Mouse (Mus musculus) adipose tissue, adult 10 weeks (tissue): ENCODE results near the gene Rps25. TPM values are rescaled to one million over a fixed set of nuclear protein-coding genes. Genes with fewer than 3 reads are reported as not detected.

Source experiments
- polyA plus RNA-seq: library from polyadenylated mRNA; stranded (reverse); fragments of 350-450 nt; fragmentation: Illumina TruSeq; extraction: RNeasy Lipid Tissue Mini Kit (QIAGEN cat#74804); gene quantifications from one replicate; pipeline ENCODE4 v1.2.3, GENCODE M21; 2014; ENCODE audit warnings: low read depth, low replicate concordance

Rps25 gene
- 1,387 TPM for polyA plus RNA-seq

DNA sequence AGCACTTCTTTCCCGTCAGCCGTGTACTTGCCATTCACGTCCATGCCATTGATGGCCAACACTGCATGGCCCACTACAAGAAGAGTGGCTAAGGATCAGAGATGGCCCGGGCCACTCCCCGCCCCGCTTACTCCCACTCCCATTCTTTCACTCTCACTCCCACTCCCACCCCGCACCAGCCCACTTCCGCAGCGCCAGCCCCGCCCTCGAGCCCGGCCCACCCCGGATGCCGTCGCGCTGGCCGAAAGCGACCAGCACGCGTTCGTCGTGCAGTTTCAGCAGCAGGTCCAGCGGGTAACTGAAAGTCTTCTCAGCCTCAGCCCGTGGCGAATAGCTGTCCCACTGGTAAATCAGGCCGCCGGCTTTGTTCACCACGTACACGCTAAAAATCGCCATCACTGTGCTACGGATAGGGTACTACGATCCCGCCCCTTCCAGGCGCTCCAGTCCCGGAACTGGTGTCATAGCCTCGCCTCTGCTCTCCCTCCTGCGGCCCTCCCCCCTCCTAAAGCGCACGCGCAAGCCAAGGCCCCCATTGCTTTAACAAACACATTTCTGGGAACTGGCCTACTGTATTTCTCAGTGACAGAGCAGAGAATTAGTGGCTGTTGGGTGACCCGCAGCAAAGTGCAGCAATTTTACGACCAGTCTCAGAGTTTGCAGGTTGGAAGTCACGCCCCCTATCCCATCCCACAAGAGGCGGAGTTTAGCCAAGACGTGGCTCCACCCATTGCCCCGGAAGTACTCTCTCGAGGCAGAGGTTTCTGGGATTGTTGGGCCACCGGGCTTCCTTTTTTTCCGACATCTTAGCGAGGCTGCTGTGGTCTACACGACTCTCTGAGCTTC, at the start of gene Rps25, which contains the start of gene Trappc4:
Gene Rps25, plus strand, starts transcription at position 234 of the 846 bp plus-strand sequence.
Gene Trappc4, minus strand, starts transcription at position 695 of the 846 bp plus-strand sequence.

DNA sequence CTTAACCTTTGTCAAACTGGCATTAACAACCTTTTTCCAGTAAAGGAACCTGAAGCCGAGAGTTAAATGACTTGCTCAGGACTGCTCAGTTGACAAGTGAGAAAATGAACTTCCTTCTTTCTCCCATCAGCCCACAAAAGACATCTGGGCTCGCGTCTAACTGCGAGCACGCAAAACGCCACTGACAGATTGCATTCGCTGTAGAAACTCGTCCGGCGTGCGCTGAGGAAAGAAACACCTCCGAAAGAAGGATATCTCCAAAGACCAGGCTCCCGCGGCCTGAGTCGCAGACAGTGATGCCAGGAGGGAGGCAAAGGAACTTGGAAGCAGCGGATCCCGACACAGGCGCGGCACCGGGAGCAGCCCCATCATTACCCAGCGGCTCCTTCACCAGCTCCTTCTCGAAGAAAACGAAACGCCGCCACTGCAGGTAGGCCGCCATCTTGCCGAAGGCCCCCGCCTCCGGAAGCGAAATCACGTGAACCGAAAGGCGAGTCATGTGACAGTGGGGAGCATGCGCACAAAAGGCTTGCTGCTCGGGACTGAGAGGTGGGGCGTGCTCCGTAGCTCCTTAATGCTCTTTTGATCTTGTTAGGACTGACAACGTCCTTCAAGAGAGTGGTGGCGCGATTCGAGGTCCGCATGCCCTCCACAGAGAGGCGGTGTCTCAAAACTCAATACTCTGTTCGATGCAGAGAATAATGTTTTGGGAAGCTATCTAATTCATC, 45.6 kb upstream of the Rps25 start, which contains the start of gene Vps11:
Gene Vps11, minus strand, starts transcription at position 481 of the 728 bp plus-strand sequence.

DNA sequence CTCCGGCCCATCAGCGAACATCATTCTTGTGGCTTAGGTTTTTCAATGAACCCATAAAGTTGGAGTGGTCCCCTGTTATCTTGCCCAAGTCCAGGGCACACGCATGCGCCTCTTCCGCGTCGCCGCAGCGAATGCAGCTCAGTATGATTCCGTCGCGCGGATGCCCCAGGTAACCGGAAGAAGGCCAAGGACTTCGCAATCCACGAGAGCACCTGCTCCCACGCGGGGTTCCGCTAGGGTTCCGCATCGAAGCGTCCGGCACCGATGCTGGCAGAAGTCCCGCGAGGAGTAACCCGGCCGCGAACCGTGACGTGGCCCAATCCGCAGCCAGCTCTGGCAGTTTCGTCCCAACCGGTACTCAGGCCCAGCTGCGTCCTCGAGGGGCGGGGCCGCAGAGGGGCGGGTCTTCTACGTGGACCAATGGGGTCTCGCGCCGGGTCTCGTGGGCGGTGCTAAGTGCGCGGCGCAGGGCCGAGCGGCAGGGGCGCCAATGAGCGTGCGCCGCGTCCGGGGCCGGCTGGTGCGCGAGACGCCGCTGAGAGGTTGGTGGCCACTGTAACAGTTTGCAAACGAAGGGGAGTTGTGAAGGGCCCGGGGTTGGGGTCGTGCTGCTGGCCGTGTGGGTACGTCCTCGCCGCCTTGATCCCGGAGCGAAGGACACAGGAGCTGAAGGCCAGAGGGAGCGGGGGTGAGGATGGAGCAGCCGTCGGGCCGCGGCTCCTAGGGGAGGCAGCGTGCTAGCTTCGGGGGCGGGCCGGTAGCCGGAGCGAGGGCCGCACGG, 27.7 kb upstream of the Rps25 start, which contains the start of gene Hyou1:
Gene Hyou1, plus strand, starts transcription at position 437 of the 781 bp plus-strand sequence.

DNA sequence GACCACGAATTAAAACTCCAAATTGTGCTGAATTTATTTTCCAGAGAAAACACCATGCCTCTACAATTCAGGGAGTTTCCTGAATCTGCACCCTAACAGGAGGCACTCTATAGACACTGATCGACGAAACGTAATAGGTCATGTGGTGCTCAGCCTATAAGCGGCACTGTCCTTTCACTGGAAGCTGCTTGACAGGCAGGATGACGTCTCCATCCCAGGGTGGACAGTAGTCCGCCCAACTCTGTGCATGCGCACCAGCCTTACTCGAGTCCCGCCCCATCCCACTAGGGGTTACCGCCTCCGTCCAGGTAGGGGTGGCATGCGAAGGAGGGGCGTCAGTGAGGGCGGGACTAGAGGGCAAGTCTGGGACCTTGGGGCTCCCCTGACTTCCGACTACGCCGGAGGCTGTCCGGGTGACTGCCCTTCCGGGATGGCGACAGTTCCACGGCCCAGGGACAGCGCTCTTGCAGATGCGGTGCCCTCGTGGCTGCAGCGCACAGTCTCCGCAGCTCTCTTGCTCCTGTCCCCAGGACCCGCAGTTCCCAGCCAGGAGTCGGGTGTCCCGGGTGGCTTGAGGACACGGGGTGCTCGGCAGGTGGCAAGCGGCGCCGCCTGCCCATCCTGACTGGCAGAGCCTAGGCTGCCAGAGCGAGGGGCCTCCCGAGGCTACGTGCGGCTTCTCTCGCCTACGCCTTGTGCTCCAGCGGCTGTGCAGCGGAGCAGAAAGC, 10.1 kb upstream of the Rps25 start, which contains the start of gene Slc37a4:
Gene Slc37a4, plus strand, starts transcription at position 169 of the 728 bp plus-strand sequence.

DNA sequence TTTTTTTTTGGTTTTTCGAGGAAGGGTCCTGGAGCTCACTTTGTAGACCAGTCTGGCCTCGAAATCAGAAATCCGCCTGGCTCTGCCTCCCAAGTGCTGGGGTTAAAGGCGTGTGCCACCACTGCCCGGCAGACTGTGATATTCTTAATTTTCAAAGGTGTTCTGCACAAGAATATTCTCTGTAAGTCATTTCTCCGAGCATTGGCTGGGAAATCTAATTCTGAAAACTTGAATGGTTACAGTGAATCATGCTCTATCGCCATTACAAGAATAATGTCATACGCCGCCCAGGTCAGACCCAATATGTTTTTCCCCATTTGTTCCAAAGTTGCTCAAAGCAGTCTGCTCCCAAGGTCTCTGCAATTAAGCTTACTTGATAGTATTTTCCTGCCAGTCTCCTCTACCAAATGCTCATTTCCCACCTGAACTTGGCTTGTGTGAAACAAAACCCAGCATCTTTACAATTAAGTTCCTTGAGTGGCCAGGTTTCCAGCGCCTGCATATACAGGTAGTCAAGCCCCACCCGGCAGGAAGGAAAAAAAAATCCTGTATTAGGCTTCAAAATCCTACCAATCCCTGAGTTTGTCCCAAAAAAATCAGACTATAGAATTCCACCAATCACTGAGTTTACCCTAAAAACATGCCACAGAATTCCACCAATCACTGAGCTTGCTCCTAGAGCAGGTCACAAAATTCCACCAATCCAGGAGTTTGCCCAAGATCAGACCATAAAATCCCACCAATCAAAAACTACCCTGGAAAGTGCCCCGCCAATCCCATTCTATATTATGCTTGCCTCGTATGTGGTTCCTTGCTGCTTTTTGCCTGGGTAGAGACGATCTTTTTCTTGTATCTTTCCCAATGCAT, 11.8 kb downstream of the Rps25 start, which contains the start of gene Ccdc84:
Gene Ccdc84, minus strand, starts transcription at position 51 of the 867 bp plus-strand sequence.

DNA sequence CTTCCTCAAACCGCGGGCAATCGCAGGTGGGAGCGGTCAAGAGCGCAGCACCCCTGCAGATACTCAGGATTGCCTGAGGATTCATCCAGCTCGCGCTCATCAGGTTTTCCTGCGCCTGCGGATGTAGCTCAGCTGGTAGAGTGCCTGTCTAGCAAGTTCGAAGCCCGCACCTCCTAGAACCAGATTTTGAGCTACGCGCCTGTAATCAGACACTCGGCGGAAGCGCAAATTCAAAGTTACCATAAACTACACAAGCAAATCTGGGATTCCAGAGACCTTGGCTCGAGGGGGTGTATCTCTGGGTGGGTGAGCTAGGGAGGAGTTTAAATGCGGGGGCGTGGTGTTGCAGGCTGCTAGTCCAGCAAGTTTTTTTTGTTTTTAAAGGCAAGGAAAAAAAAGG, 34.0 kb downstream of the Rps25 start, which contains the start of gene Foxr1:
Gene Foxr1, minus strand, starts transcription at position 176 of the 400 bp plus-strand sequence.

DNA sequence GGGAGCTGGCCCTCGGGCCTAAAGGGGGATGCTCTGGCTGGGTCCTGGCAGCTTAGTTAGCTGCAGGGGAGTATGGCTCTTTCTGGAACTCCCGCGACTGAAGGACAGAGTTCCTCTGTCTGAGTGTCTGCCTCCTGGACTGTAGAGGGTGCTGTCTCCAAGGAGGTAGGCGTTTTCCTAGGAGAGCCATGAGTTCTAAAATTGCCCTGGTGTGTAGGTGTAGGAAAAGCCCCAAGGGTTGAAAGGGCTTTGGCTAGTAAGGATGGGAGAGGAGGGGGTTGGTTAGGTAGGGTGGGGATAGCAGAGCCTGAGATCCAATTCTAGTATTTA, 47.9 kb downstream of the Rps25 start, which contains the start of gene Upk2:
Gene Upk2, minus strand, starts transcription at position 86 of the 330 bp plus-strand sequence.

Other genes starting within 250 kb of the Rps25 start
- gene Cbl, start 173.1 kb upstream of the Rps25 start, polyA plus RNA-seq: 17.4 TPM
- 32.6 TPM for gene Ccdc153, start 166.5 kb upstream of the Rps25 start, polyA plus RNA-seq
- 3.3 TPM for gene Pdzd3, start 155.7 kb upstream of the Rps25 start, polyA plus RNA-seq
- 17.3 TPM for gene Nlrx1, start 138.5 kb upstream of the Rps25 start, polyA plus RNA-seq
- gene Abcg4, start 118.5 kb upstream of the Rps25 start, polyA plus RNA-seq: 2.2 TPM
- gene Hinfp, start 101.5 kb upstream of the Rps25 start, polyA plus RNA-seq: 14.7 TPM
- 28.1 TPM for gene C2cd2l, start 86.9 kb upstream of the Rps25 start, polyA plus RNA-seq
- gene Dpagt1, start 81.1 kb upstream of the Rps25 start, polyA plus RNA-seq: 25.7 TPM
- 25.2 TPM for gene H2afx, start 72.4 kb upstream of the Rps25 start, polyA plus RNA-seq
- gene Hmbs, start 62.9 kb upstream of the Rps25 start, polyA plus RNA-seq: 47.6 TPM
- gene Vps11, start 45.5 kb upstream of the Rps25 start, polyA plus RNA-seq: 37.7 TPM
- 132 TPM for gene Hyou1, start 27.6 kb upstream of the Rps25 start, polyA plus RNA-seq
- 66.0 TPM for gene Slc37a4, start 10.3 kb upstream of the Rps25 start, polyA plus RNA-seq
- gene Trappc4, start 461 bp downstream of the Rps25 start, polyA plus RNA-seq: 77.7 TPM
- 31.8 TPM for gene Ccdc84, start 11.4 kb downstream of the Rps25 start, polyA plus RNA-seq
- gene Foxr1, start 34.0 kb downstream of the Rps25 start, polyA plus RNA-seq: 0.45 TPM
- 1.1 TPM for gene Upk2, start 47.8 kb downstream of the Rps25 start, polyA plus RNA-seq
- 58.9 TPM for gene Bcl9l, start 75.7 kb downstream of the Rps25 start, polyA plus RNA-seq
- gene Cxcr5, start 154.7 kb downstream of the Rps25 start, polyA plus RNA-seq: 0.62 TPM
- 79.5 TPM for gene Ddx6, start 197.8 kb downstream of the Rps25 start, polyA plus RNA-seq